Mouse (Mus musculus) layer of hippocampus, adult 9-11 months (tissue): ENCODE measurements around the gene Abat.
"Not testable (repeated sequence)": the region's sequence is repeated elsewhere in the genome, so short reads cannot be mapped to it uniquely, and the experiment has no call there.

Experiments used
- DNase-seq: peaks from one replicate; pipeline ENCODE4 v3.0.0; 2022

Gene Abat

DNA sequence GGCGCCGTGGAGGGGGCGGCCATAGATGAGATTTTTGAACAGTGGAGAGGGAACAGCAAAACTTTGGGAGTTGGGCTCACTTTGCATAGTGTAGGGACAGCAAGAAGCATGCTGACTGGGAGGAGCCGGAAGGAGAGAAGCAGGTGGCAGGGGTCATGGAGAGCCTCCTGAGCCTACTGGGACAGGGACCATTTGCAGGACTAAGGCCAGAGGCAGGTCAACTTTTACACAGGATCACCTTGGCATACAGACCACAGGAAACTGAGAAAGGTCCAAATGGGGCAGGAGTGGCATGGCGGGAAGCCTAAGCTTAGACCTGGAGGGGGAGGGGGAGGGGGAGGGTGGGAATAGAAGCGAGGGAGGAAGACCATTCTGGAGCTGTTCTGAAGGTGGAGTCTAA is 20.2 kb downstream of the Abat start:
- no peak for DNase-seq

DNA sequence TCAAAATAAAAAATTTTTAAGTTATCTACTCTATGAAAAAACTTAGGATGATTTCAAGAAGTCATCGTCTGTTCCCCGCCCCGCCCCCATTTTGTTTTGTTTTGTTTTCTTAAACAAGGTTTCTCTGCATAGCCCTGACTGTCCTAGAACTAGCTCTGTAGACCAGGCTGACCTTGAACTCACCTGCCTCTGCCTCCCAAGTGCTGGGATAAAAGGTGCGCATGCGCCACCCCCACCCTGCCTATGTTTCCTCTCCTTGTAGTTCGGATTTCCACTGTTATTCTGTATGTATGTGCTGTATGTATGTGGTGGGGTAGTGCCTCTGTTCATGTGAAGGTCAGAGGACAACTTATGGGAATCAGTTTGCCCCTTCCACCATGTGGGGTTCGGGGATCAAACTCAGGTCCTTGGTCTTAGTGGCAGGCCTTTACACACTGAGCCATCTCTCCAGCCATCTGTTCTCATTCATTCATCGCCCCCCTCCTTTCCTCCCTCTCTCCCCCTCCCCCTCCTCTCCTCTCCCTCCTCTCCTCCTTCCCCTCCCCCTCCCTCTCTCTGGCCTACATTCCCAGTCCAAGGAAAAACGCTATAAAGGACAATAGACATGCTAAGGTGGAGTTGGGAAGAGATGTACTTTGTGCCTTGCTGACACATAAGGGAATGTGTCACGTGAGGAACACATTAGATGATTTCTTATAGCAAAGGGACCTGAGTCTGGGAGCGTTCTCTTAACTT is 21.4 kb downstream of the Abat start:
- DNase-seq = no peak

DNA sequence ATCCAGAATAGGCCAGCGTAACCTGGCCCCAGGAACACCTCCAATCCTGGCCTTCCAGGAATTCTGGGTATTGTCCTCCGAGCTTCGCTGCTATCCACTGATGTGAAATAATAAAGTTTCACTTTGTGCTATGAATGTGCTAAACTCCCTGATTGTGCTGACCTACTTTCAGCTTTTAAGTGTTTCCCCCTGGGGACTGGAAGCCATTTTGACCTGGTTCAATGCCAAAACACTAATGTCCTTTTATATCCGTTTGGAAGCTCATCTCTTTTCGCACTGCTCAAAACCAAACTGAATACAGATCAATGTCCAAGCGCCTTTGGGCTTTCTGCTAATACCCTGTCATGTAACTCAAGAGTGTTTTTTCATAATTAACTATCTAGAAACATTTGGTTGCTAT is 22.2 kb downstream of the Abat start:
- DNase-seq = no peak

DNA sequence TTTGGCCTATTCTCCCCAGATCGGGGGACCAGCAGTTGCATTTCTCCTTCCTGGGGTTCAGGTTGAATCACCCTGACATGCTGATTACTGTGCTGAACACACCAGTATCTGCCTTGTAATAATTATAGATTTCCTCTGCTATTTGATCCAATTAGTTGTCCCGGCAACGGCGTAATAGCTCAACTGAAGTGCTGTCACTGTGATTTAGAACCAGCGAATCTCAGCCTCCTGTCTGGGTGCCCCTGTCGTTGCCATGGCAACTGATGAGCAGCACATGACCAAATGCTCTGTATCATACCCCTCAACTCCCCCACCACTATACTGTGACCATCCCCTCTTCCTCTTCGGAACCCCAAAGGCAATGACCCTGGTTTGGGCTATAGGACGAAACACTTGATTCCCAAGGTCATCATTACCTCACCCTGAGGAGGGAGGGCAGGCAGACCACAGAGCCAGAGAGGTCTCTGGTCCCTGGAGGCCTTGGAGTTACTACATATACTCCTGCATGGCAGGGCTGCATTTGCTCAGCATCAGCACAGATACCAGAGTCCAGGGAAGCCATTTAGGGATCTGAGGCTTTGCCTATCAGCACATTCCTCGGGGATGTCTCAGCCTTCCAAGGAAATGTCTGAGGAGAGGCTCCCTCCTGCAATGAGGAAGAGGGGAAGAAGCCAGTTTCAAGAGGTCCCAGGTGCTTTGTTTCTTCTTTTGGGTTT is 26.1 kb downstream of the Abat start:
- DNase-seq = peak; percentile 89

DNA sequence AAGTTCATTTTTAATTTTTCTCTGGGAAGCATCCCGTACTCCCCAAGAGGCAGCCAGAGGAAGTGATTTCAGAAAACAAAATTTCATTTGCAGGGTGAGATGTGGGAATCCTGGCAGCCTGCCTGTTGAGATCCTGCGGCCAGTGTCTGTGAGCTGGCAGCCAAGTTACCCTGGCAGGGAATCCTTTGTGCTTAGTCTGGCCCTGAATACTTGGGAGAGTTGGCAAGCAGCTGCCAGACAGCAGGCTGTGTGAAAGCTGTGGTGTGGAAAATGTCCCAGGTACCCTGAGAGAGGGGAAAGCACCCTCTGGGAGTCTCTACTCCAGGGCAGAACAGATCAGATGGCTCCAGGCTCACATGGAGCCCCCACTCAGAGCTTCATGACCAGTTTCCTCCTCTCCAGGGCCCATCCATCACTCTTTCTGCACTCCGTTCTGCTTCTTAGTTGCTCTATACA is 27.7 kb downstream of the Abat start:
- peak; percentile 82 for DNase-seq

DNA sequence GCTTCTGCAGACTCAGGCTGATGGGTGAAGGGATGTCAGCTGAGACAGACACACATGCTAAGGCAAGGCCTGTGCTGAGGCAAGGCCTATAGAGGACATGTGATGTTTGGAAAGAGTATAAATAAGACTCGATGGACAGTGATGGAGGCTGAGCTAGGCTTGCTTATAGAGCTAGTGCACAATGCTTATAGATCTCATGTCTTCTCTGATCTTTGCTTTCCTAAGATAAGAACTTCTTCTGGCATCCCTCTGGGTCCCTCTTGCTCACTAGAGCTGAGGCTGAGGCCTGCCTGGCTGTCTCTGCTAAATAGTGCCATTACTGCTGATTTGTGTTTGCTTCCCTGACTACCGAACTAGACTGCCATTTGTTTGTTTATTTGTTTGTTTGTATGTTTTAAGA is 34.6 kb downstream of the Abat start:
- no peak for DNase-seq

DNA sequence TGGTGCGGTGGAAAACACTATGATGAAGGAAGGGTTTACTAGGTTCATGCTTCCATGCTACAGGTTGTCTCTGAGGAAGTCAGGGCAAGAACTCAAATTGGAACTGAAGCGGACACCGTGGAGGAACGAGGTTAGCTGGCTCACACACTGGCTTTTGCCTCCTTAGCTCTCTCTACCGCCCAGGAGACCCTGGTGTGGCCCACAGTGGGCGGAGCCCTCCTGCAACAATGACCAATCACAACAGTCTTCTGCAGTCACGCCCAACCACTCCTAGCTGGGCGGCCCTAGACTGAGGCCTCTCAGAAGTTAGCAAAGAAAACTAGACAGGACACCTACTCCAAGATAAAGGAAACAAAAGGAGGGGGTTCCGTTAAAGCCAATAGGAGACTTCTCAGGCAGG is 36.3 kb downstream of the Abat start:
- DNase-seq = no peak

DNA sequence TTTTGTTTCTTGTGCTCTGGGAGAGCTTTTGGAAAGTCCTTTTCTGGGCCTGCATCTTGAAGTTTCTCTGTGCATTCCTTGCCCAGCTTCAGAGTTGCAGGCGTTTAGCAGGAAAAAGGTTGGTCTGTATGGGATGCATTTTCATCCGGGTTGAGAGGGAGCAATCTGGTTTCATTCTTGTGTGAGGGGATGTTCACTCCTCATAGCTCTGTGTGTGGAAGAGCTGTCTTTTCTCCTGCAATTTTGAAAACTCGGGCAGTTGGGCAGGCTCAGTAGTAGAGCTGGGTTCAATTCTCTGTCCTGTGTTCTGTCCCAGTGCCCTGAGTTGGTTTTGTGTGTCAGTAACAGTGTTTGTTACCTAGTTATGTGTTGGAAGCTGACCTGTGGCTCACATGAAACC is 41.1 kb downstream of the Abat start:
- DNase-seq = no peak

DNA sequence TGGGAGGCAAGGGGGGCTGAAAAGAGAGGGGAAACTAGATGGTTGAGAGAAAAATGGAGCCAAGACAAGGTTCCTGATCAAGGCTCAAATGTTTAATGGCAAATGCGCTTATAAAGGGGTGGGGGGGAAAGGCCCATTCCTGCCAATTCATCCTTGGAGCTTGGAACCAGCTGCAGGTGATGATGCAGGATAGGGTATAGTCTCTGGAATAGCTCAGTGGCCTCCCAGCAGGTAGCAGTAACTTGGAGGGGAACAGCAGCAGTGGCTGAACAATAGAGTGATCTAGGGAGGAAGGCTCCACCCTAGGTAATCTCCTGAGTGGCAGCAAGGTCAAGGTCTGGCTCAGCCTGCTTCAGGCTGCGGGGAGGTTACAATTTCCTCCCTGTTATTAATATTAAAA is 41.5 kb downstream of the Abat start:
- DNase-seq = not testable (repeated sequence)

DNA sequence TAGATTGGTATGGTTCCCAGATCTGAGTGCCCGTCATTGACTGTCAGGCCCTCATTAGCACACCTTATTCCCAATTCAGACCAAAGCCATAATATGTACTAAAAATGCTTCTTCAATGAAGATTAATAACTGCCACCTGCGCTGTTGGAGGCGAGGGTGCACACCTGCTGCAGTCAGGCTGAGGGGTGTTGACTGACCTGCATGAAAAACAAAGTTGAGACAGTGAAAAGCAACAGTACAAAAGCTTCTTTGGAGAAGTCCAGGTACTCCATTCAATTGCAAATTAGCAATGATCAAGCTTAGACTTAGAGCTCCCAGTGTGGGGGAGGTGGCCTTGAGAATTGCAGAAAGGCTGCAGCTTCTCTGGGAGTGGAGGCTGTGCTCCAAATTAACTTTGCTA is 42.1 kb downstream of the Abat start:
- not testable (repeated sequence) for DNase-seq

DNA sequence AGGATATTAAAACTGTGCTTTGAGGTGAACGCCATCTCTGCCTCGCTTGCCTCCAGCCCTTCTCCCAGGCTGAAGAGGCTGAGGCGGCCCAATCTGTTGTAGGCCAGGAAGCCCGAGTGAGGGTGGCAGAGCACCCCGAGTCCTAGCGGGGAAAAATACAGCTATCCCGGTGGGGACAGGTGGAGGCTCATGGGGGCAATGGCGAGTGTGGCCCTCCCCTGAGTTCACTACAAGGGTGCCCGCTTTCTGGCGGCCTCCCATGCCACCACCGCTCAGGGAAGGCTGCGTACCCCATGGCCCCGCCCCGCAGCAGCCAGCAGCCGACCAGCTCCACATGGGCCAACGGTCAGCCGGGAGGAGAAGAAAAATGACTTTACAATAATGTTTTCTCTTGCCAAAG is 46.9 kb downstream of the Abat start:
- no peak for DNase-seq

DNA sequence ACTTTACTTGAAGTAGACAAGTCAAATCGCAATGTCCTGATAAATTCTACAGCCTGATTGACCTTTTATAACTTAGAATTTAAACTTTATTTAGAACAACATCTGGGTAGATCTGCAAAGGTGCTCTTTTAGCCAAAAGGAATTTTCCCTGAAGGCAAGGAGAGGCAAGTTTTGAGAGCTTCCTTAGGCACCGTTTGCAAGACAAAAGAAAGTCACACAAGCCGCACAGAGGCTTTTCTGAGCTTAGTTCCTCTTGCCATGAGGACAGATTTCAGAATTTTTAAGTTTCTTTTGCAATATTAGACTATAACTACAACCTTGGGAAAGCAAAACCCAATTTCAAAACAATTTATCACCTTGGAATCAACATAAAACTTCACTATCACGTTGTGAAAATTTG is 47.9 kb downstream of the Abat start:
- DNase-seq = not testable (repeated sequence)

DNA sequence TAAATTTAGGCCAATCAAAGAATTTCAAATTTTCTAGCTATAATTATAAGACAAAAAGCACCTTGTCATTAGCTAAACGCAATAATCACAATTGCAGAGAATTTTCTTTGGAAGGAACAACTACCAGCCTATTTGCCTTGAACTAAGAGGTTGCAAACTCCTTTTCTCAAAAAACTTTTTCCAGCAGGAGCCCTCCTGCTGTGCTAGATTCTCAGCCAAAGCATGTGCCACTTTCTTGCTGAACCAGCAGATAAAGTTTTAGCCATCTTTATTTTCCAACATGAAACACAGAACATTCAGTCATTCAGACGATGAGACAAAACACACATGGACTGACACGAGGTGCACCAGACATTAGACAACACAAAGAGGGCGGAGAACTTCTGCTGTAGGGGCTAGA is 48.6 kb downstream of the Abat start:
- not testable (repeated sequence) for DNase-seq

DNA sequence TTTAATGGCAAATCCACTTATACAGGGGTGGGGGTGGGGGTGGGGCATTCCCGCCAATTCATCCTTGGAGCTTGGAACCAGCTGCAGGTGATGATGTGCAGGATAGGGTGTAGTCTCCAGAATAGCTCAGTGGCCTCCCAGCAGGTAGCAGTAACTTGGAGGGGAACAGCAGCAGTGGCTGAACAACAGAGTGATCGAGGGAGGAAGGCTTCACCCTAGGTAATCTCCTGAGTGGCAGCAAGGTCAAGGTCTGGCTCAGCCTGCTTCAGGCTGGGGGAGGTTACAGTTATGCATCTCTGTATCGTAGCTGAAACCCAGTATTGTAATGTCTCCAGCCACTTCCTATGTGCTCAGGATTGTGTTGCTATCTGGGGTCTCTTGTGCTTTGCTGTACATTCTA is 49.6 kb downstream of the Abat start:
- DNase-seq = not testable (repeated sequence)

DNA sequence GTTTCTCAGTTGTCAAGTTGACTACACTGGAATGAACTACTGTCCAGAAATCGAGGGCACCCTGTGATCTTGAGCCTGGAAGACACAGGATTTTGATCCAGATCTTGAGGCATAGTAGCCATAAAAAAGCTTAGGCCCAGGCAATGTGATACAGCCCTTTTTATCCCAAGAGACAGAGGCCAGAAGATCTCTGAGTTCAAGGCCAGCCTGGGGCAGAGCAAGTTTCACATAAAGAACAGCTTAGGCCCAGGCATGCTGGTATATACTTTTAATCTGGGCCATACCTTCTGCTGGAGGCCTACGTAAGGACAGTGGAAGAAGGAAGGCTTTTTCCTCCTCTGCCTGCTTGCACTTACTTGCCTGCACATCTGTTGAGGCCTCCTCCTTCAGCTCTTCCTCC is 51.6 kb downstream of the Abat start:
- no peak for DNase-seq

DNA sequence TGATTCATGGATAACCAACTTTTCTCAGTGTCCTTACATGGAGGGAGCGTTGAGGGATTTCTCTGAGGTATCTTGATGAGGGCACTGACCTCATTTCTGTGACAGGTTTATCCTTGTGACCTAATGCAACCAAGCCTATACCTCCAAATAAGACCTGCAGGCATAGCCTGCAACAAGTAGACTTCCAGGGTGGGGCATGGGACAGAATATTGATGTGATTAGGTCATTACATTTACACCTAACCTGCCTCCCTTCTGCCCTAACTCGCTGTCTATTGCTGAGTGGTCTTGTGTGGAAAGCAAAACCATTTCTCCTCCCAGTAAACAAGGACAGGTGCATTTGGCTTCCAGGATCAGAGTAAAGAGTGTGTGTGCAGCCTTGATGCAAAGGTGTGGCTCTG is 52.3 kb downstream of the Abat start:
- no peak for DNase-seq

DNA sequence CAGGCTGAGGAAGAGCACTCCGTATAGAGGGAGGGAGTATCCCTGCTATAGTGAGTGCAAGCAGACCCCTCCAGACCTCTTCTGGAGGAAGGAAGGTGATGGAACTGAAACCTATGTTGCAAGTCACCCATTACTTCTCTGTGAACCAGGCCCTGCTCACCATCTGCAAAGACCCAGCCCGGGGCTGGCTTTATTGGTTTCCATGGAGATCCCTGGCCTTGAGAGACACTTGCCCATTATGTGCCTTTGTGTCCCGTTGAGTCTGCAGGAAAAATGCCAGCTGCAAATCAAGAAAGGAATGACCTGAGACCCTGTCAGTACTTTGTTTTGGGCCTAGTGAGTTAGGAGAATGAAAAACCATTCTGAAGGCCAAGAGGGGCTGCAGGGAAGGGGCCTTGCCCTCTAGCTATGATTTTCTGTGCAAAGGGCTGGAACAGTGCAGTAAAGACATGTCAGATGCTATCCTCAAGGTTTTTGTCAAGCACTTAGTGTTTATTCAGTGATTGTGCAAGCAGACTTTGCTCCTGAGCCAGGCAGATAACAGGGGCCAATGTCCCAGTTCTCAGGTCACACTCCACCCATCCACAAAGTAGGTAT is 53.0 kb downstream of the Abat start:
- DNase-seq = no peak

DNA sequence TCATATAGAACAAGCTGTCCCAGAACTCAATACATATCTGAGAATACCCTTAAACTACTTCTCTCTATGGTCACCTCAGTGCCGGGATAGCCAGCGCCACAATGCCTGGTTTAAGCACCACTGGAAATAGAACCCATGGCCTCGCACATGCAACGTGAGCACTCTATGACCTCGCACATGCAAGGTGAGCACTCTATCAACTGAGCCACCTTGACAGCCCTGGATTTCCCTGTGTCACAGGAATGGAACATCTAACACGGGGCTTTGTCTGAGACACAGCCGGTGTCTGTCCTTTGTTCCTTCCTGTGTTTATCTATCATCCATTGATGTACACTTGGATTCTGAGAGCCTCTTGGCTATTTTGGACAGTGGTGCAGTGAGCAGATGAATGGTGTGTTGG is 55.7 kb downstream of the Abat start:
- no peak for DNase-seq

DNA sequence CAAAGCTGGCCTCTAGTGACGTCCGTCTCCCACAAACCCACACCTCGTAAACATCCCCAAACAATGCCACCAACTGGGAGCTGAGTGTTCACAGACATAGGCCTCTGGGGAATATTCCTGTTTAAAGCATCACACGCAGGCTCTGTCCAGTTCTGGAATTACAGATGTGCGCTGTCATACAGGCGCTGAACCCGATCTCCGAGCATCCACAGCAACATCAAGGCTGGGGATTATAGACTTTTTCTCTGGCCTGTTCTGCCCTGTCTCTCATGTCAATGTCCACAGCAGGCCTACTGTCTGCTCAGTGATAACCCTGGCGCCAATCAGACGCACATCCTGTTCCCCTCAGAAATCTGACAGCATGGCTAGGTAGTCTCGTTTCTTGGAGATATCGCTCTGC is 57.1 kb downstream of the Abat start:
- DNase-seq = no peak

DNA sequence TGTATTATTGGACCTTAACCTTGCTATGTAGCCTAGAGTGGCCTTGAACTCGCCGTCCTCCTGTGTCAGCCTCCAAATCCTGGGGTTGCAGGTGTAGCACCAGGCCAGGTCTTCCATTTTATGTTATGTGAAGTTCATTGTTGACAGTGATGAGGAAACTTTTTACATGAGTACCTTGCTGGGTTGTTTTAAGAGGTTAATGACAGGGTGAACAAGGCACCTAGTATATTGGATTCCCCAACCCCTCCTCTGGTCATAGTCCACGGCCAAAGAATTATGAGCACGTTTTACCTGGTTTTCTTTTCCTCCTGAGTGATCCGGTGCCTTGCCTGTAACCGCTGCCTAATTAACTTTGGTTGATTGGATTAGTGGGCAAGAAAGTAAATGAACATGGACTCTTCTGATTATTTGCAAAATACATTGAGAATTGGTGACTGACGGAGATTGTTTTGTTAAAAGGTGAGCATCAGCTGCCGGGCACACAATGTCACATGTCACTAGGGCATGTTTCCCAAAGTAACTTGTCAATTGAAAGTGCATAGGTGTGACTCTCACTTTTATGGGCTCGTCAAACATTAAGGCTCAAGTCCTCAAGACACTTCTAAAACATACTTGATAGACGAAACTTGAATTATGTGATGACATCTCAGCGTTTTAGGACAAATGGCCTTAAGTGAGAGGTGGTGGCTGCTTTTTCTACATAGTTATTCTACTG is 57.8 kb downstream of the Abat start:
- DNase-seq = no peak

DNA sequence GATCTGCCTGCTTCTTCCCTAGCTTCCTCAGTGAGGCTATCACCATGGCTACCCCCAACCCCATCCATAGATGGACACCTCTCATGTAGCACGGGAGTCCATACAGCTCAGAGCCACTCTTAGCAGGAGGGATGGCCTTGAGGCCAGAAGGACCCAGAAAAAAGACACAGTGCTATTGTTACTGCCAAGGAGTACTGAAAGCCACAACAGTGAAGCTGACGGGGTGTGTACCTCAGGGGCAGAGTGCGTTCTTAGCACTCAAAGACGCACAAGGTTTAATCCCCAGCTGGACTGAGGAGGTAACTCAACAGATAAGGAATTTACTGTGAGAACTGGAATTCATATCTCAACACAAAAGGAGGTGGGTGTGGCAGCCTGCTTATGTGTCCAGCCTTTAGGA is 59.8 kb downstream of the Abat start:
- DNase-seq = no peak

DNA sequence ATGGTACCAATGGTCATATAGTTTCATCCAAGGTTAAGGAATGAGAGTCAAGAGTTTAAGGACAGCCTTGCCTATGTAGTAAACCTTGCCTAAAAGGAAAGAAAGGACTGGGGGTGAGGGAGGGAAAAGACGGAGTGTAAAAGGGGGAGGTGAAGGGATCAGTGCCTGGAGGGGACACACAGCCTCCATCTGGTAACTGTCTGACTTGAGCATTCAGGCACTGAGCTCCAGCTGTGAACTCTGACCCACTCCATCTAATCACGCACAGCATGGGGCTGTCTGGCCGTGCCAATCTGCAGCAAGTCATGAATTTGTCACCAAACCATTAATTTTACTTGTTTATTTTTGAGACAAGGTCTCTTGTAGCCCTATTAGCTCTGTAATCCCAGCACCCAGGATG is 60.5 kb downstream of the Abat start:
- no peak for DNase-seq

DNA sequence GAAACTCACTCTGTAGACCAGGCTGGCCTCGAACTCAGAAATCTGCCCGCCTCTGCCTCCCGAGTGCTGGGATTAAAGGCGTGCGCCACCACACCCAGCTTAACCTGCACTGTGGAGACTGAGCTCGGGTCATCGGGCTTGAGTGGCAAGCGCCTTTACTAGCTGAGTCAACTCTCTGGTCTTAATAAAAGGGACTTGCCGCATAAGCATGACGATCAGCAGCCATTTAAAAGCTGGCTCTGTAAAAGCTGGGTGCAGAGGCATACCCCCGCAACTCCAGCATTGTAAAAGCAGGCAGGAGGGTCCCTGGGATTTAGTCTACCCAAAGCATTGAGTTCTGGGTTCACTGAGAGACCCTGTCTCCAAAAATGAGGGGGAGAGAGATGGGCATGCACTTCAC is 61.1 kb downstream of the Abat start:
- DNase-seq = no peak

DNA sequence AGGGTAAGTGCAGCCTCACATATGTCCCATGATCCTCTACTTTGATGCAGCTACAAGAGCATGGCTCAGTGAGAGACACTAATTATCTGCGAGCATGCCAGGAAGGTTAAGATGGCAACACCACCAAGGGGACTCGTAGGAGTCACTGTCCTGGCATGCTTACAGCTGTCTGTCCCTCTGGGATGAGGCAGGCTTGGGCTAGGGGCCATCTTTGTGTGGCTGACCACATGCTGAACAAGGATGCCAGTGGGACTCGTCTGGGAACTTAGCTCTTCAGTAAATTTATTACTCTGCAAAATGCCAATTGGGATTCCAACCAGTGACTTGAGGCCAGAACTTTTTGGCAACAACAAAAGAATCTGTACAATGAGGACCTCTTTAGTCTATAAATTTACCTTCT is 62.9 kb downstream of the Abat start:
- no peak for DNase-seq
